Mouse (Mus musculus) induced T-regulatory cell, adult 2 months (primary cell): ENCODE results near the gene Apc2.

ENCODE experiments used
- DNase-seq: peaks from one replicate; pipeline ENCODE4 v3.0.0-alpha.2; 2012; ENCODE audit warnings: low read depth

The Apc2 gene

GRCm38 (mm10) chr10:80262776-80263365 lies 32.9 kb upstream of the Apc2 start:
- DNase-seq: no peak

GRCm38 (mm10) chr10:80264341-80265148 lies 31.2 kb upstream of the Apc2 start:
- peak; percentile 99 for DNase-seq

- DNase-seq: no peak
These were observed 30.7 kb upstream of the Apc2 start for GRCm38 (mm10) chr10:80265149-80265486.

GRCm38 (mm10) chr10:80270099-80270498 lies 25.7 kb upstream of the Apc2 start:
- DNase-seq: no peak

- DNase-seq: no peak
These were observed 25.0 kb upstream of the Apc2 start for GRCm38 (mm10) chr10:80270734-80271181.

GRCm38 (mm10) chr10:80271186-80271843 lies 24.5 kb upstream of the Apc2 start:
- DNase-seq: peak; percentile 45

GRCm38 (mm10) chr10:80271870-80272585 lies 23.7 kb upstream of the Apc2 start:
- no peak for DNase-seq

- no peak for DNase-seq
These were observed 21.9 kb upstream of the Apc2 start for GRCm38 (mm10) chr10:80273847-80274246.

- DNase-seq: no peak
These were observed 19.5 kb upstream of the Apc2 start for GRCm38 (mm10) chr10:80276238-80276637.

- no peak for DNase-seq
These were observed 17.4 kb upstream of the Apc2 start for GRCm38 (mm10) chr10:80278390-80278789.

- no peak for DNase-seq
These were observed 16.5 kb upstream of the Apc2 start for GRCm38 (mm10) chr10:80279273-80279672.

GRCm38 (mm10) chr10:80281304-80281703 lies 14.5 kb upstream of the Apc2 start:
- no peak for DNase-seq

- DNase-seq: no peak
These were observed 13.8 kb upstream of the Apc2 start for GRCm38 (mm10) chr10:80281921-80282371.

GRCm38 (mm10) chr10:80282481-80283441 lies 13.0 kb upstream of the Apc2 start:
- no peak for DNase-seq

GRCm38 (mm10) chr10:80285222-80286070 lies 10.3 kb upstream of the Apc2 start:
- DNase-seq: no peak

GRCm38 (mm10) chr10:80288097-80288496 lies 7.7 kb upstream of the Apc2 start:
- no peak for DNase-seq

GRCm38 (mm10) chr10:80288657-80289056 lies 7.1 kb upstream of the Apc2 start:
- no peak for DNase-seq

GRCm38 (mm10) chr10:80292251-80293146 lies 3.3 kb upstream of the Apc2 start, which contains the start of gene Rps15:
Rps15 (plus strand) TSS chr10:80292453.
- DNase-seq: peak; percentile 98

- DNase-seq: peak; percentile 61
These were observed 2.5 kb upstream of the Apc2 start for GRCm38 (mm10) chr10:80293325-80293724.
